ENCODE assay signal across 9 mouse cellular contexts in genomic region chr1:154788069-154788468, GRCm38 (mm10).
A peak's percentile ranks its signal among the peaks of the same experiment; 100 is the strongest.
DNase-seq lines count a peak whose midpoint lies in the region; ATAC-seq and TF ChIP-seq lines count a peak whose summit lies in the region.
"Had no signal": no experiment of that assay in that cellular context is flagged by ENCODE, and none has a peak within 500 bp of the region (broad histone marks: within the 10 kb centered on the region; RNA-seq: fewer than 3 reads in every experiment).

No protein-coding gene starts in this region.

- no peaks in the 10 kb centered on the region for H3K9me3 ChIP-seq in ES-E14 (ENCODE audit: control insufficient read depth, insufficient read depth, low read depth, low read length)
- no peaks in the 10 kb centered on the region for H3K9me3 ChIP-seq in embryonic facial prominence, embryonic 14.5 days (ENCODE audit: control insufficient read depth, low read length)

- peaks cover 0 to 2% of the 10 kb centered on the region in 2 experiments; a peak in 1 of 4 replicates for H3K4me1 ChIP-seq in ES-E14 (ENCODE audit: control insufficient read depth in 2 of 2, insufficient read depth in 2 of 2, low read length in 2 of 2, poor library complexity in 1 of 2)
- peaks cover 4% of the 10 kb centered on the region; the same call in 1 of the 2 replicates for H3K4me1 ChIP-seq in embryonic facial prominence, embryonic 14.5 days (ENCODE audit: control insufficient read depth, insufficient read depth, low read length)

- peaks cover 11% of the 10 kb centered on the region; the same call in 1 of the 2 replicates for H3K27me3 ChIP-seq in embryonic facial prominence, embryonic 14.5 days (replicated peaks; ENCODE audit: control insufficient read depth, insufficient read depth, low read length)

- in situ Hi-C loops in ES-E14 (cut with MboI; ENCODE audit: low sequenced_read_pairs in 2 of 2, unreplicated experiment in 2 of 2), result loop anchor here (5.0 to 25.0 kb wide), 4 partner anchors 217 to 437 kb away; no protein-coding TSS in a partner anchor

- H3K4me3 ChIP-seq in ES-E14 (ENCODE audit: insufficient read depth in 1 of 2, low read depth in 1 of 2, low read length in 2 of 2, poor library complexity in 1 of 2, severe bottlenecking in 1 of 2), result no peak overlapping the region
- H3K4me3 ChIP-seq in embryonic facial prominence, embryonic 14.5 days (ENCODE audit: low read depth, low read length), result no peak overlapping the region

- ATAC-seq in embryonic facial prominence, embryonic 14.5 days (ENCODE audit: low read depth), result no peak; the same call in 1 of the 2 replicates
- ATAC-seq in activated CD4-positive, CD25-positive, alpha-beta regulatory T cell, adult 4 months, result no peak

- H3K27ac ChIP-seq in ES-E14 (ENCODE audit: insufficient read depth, low read depth, low read length, poor library complexity, severe bottlenecking), result no peak overlapping the region
- no peak overlapping the region for H3K27ac ChIP-seq in embryonic facial prominence, embryonic 14.5 days (replicated peaks; ENCODE audit: low read depth, low read length)
- H3K27ac ChIP-seq: macrophage had no signal

- peak; percentile 43 for DNase-seq in ES-E14 (ENCODE audit: low read depth, low spot score)
- peak; percentile 70 to 81 for DNase-seq in adrenal gland, postnatal 36 days
- peak; percentile 89 for DNase-seq in embryonic facial prominence, embryonic 14.5 days (ENCODE audit: low spot score)
- peak; percentile 88 for DNase-seq in heart, postnatal 4 days
- DNase-seq in layer of hippocampus, postnatal 25 days (ENCODE audit: extremely low spot score in 1 of 2, low spot score in 1 of 2), result peak; percentile 79 to 95
- DNase-seq in lung, postnatal 36 days, result peak; percentile 83
- peak; percentile 83 to 87 for DNase-seq in right cerebral cortex, adult 2 months (ENCODE audit: low spot score in 2 of 2)

- WGBS in embryonic facial prominence, embryonic 14.5 days, result 4% methylated on average over 5 of the region's 5 CpGs

- no peak overlapping the region for H3K4me2 ChIP-seq in embryonic facial prominence, embryonic 14.5 days (ENCODE audit: low read depth, low read length)

- no peak overlapping the region for H3K9ac ChIP-seq in ES-E14 (ENCODE audit: insufficient read depth, low read depth, low read length, poor library complexity, severe bottlenecking)
- no peak overlapping the region for H3K9ac ChIP-seq in embryonic facial prominence, embryonic 14.5 days (ENCODE audit: low read depth, low read length)

- no peaks in the 10 kb centered on the region for H3K36me3 ChIP-seq in ES-E14 (ENCODE audit: control insufficient read depth, insufficient read depth, low read length, poor library complexity, severe bottlenecking)
- H3K36me3 ChIP-seq in embryonic facial prominence, embryonic 14.5 days (ENCODE audit: control insufficient read depth, insufficient read depth, low read length), result no peaks in the 10 kb centered on the region

TF ChIP-seq in ES-E14, 5 proteins besides CTCF, POLR2A, EP300 and RAD21:
- no peak for TF ChIP-seq ZNF384 (IDR thresholded peaks at IDR 0.05; ENCODE audit: low read depth, low read length)
- peak; percentile 55; the same call in 1 of the 2 replicates for TF ChIP-seq ZC3H11A (IDR thresholded peaks at IDR 0.05; ENCODE audit: borderline replicate concordance, low read depth, low read length)
